Mouse (Mus musculus): ENCODE data around the gene Cacna2d3. TPM values are rescaled to one million over a fixed set of nuclear protein-coding genes. Genes with fewer than 3 reads are reported as not detected.

Gene Cacna2d3
- total and polyA plus RNA-seq, 3 experiments: 0.11 TPM; not detected in 2

GRCm38 (mm10) chr14:29228976-29229716 is 492.5 kb downstream of the Cacna2d3 start:
- H3K36me3 ChIP-seq (replicated peaks): no peaks in the 10 kb centered on the region
- H3K27me3 ChIP-seq (ENCODE audit: insufficient read depth, low read length): no peaks in the 10 kb centered on the region
- no peaks in the 10 kb centered on the region for H3K4me1 ChIP-seq (ENCODE audit: insufficient read depth, low read depth, low read length)
- DNase-seq (ENCODE audit: low spot score) (no peak), ATAC-seq (ENCODE audit: extremely low read depth, insufficient number of reproducible peaks, low FRiP score, poor library complexity, severe bottlenecking) (no peak)
- peaks cover 9% of the 10 kb centered on the region; the same call in 1 of the 2 replicates for H3K9me3 ChIP-seq (replicated peaks)
- TF ChIP-seq POLR2AphosphoS5 (IDR thresholded peaks at IDR 0.05; ENCODE audit: insufficient replicate concordance, low read depth, low read length) (no peak), CTCF (IDR thresholded peaks at IDR 0.05; ENCODE audit: low read depth, low read length) (no peak), GATA2 (IDR thresholded peaks at IDR 0.05; ENCODE audit: borderline replicate concordance, low read depth, low read length) (no peak), TAL1 (conservative IDR thresholded peaks at IDR 0.05; ENCODE audit: low read depth, low read length) (no peak), GATA1 (IDR thresholded peaks at IDR 0.05; ENCODE audit: borderline replicate concordance, low read length) (no peak)
- H3K4me3 ChIP-seq (ENCODE audit: low read depth, low read length): no peak overlapping the region

- Histone ChIP-seq H3K4me3 (ENCODE audit: low read depth, low read length) (no peak overlapping the region), H3K9me3 (replicated peaks) (peaks cover 9% of the 10 kb centered on the region; the same call in 1 of the 2 replicates), H3K36me3 (replicated peaks) (no peaks in the 10 kb centered on the region), H3K4me1 (ENCODE audit: insufficient read depth, low read depth, low read length) (no peaks in the 10 kb centered on the region), H3K27me3 (ENCODE audit: insufficient read depth, low read length) (no peaks in the 10 kb centered on the region)
- ATAC-seq (ENCODE audit: extremely low read depth, insufficient number of reproducible peaks, low FRiP score, poor library complexity, severe bottlenecking): no peak
- no peak for TF ChIP-seq POLR2AphosphoS5 (IDR thresholded peaks at IDR 0.05; ENCODE audit: insufficient replicate concordance, low read depth, low read length)
- no peak for TF ChIP-seq TAL1 (conservative IDR thresholded peaks at IDR 0.05; ENCODE audit: low read depth, low read length)
- no peak for TF ChIP-seq CTCF (IDR thresholded peaks at IDR 0.05; ENCODE audit: low read depth, low read length)
- no peak for TF ChIP-seq GATA1 (IDR thresholded peaks at IDR 0.05; ENCODE audit: borderline replicate concordance, low read length)
- TF ChIP-seq GATA2 (IDR thresholded peaks at IDR 0.05; ENCODE audit: borderline replicate concordance, low read depth, low read length): no peak
- no peak for DNase-seq (ENCODE audit: low spot score)
Observed at GRCm38 (mm10) chr14:29228471-29228870, 493.2 kb downstream of the Cacna2d3 start.

- no peaks in the 10 kb centered on the region for H3K4me1 ChIP-seq (ENCODE audit: insufficient read depth, low read depth, low read length)
Observed at GRCm38 (mm10) chr14:29227959-29228358, 493.7 kb downstream of the Cacna2d3 start.

GRCm38 (mm10) chr14:29225754-29226365 is 495.8 kb downstream of the Cacna2d3 start:
- ATAC-seq (ENCODE audit: extremely low read depth, insufficient number of reproducible peaks, low FRiP score, poor library complexity, severe bottlenecking): no peak

More at GRCm38 (mm10) chr14:29227959-29228358, 493.7 kb downstream of the Cacna2d3 start:
- no peak for ATAC-seq (ENCODE audit: extremely low read depth, insufficient number of reproducible peaks, low FRiP score, poor library complexity, severe bottlenecking)
- no peak for TF ChIP-seq CTCF (IDR thresholded peaks at IDR 0.05; ENCODE audit: low read depth, low read length)
- no peaks in the 10 kb centered on the region for H3K36me3 ChIP-seq (replicated peaks)
- H3K9me3 ChIP-seq (replicated peaks): peaks cover 9% of the 10 kb centered on the region; the same call in 1 of the 2 replicates
- H3K4me3 ChIP-seq (ENCODE audit: low read depth, low read length): no peak overlapping the region
- DNase-seq (ENCODE audit: low spot score): no peak
- H3K27me3 ChIP-seq (ENCODE audit: insufficient read depth, low read length): no peaks in the 10 kb centered on the region

GRCm38 (mm10) chr14:29223012-29223411 is 498.7 kb downstream of the Cacna2d3 start:
- H3K4me1 ChIP-seq (ENCODE audit: insufficient read depth, low read depth, low read length): no peaks in the 10 kb centered on the region
- DNase-seq (ENCODE audit: low spot score) (no peak), ATAC-seq (ENCODE audit: extremely low read depth, insufficient number of reproducible peaks, low FRiP score, poor library complexity, severe bottlenecking) (no peak)
- no peaks in the 10 kb centered on the region for H3K36me3 ChIP-seq (replicated peaks)
- H3K4me3 ChIP-seq (ENCODE audit: low read depth, low read length): no peak overlapping the region
- no peaks in the 10 kb centered on the region for H3K27me3 ChIP-seq (ENCODE audit: insufficient read depth, low read length)
- H3K9me3 ChIP-seq (replicated peaks): peaks cover 3% of the 10 kb centered on the region; the same call in 1 of the 2 replicates
- TF ChIP-seq CTCF (IDR thresholded peaks at IDR 0.05; ENCODE audit: low read depth, low read length) (no peak), POLR2AphosphoS5 (IDR thresholded peaks at IDR 0.05; ENCODE audit: insufficient replicate concordance, low read depth, low read length) (no peak), GATA1 (IDR thresholded peaks at IDR 0.05; ENCODE audit: borderline replicate concordance, low read length) (no peak), TAL1 (conservative IDR thresholded peaks at IDR 0.05; ENCODE audit: low read depth, low read length) (no peak), GATA2 (IDR thresholded peaks at IDR 0.05; ENCODE audit: borderline replicate concordance, low read depth, low read length) (no peak)

More at GRCm38 (mm10) chr14:29225754-29226365, 495.8 kb downstream of the Cacna2d3 start:
- H3K4me1 ChIP-seq (ENCODE audit: insufficient read depth, low read depth, low read length): no peaks in the 10 kb centered on the region
- H3K4me3 ChIP-seq (ENCODE audit: low read depth, low read length): no peak overlapping the region
- TF ChIP-seq POLR2AphosphoS5 (IDR thresholded peaks at IDR 0.05; ENCODE audit: insufficient replicate concordance, low read depth, low read length) (no peak), TAL1 (conservative IDR thresholded peaks at IDR 0.05; ENCODE audit: low read depth, low read length) (no peak), GATA2 (IDR thresholded peaks at IDR 0.05; ENCODE audit: borderline replicate concordance, low read depth, low read length) (no peak), GATA1 (IDR thresholded peaks at IDR 0.05; ENCODE audit: borderline replicate concordance, low read length) (no peak), CTCF (IDR thresholded peaks at IDR 0.05; ENCODE audit: low read depth, low read length) (no peak)
- peaks cover 2% of the 10 kb centered on the region; the same call in 1 of the 2 replicates for H3K9me3 ChIP-seq (replicated peaks)
- H3K27me3 ChIP-seq (ENCODE audit: insufficient read depth, low read length): no peaks in the 10 kb centered on the region
- no peaks in the 10 kb centered on the region for H3K36me3 ChIP-seq (replicated peaks)
- DNase-seq (ENCODE audit: low spot score): no peak

- no peak for TF ChIP-seq TAL1 (conservative IDR thresholded peaks at IDR 0.05; ENCODE audit: low read depth, low read length)
- TF ChIP-seq CTCF (IDR thresholded peaks at IDR 0.05; ENCODE audit: low read depth, low read length): no peak
- TF ChIP-seq POLR2AphosphoS5 (IDR thresholded peaks at IDR 0.05; ENCODE audit: insufficient replicate concordance, low read depth, low read length): no peak
- no peak for TF ChIP-seq GATA1 (IDR thresholded peaks at IDR 0.05; ENCODE audit: borderline replicate concordance, low read length)
- TF ChIP-seq GATA2 (IDR thresholded peaks at IDR 0.05; ENCODE audit: borderline replicate concordance, low read depth, low read length): no peak
- no peaks in the 10 kb centered on the region for H3K36me3 ChIP-seq (replicated peaks)
- H3K4me1 ChIP-seq (ENCODE audit: insufficient read depth, low read depth, low read length): no peaks in the 10 kb centered on the region
- no peak overlapping the region for H3K4me3 ChIP-seq (ENCODE audit: low read depth, low read length)
- ATAC-seq (ENCODE audit: extremely low read depth, insufficient number of reproducible peaks, low FRiP score, poor library complexity, severe bottlenecking) (no peak), DNase-seq (ENCODE audit: low spot score) (no peak)
- H3K9me3 ChIP-seq (replicated peaks): peaks cover 3% of the 10 kb centered on the region; the same call in 1 of the 2 replicates
- no peaks in the 10 kb centered on the region for H3K27me3 ChIP-seq (ENCODE audit: insufficient read depth, low read length)
Observed at GRCm38 (mm10) chr14:29222191-29222882, 499.3 kb downstream of the Cacna2d3 start.

Data from G1E (cell line).